Mouse (Mus musculus): Measurements from ENCODE around the gene Pik3r2. TPM values are rescaled to one million over a fixed set of nuclear protein-coding genes. Genes with fewer than 3 reads are reported as not detected.

The Pik3r2 gene
- polyA plus RNA-seq, 1 experiment = 130 TPM

- Histone ChIP-seq H3K27me3 (ENCODE audit: control insufficient read depth, insufficient read depth, insufficient read length) (no peaks in the 10 kb centered on the region), H3ac (ENCODE audit: control insufficient read depth, insufficient read length) (no peak overlapping the region), H3K36me3 (ENCODE audit: control insufficient read depth, insufficient read depth) (peaks cover 6% of the 10 kb centered on the region), H3K4me3 (no peak overlapping the region), H3K79me2 (ENCODE audit: control insufficient read depth, insufficient read depth) (no peaks in the 10 kb centered on the region), H3K4me2 (ENCODE audit: low read depth) (no peak overlapping the region)
- TF ChIP-seq TCF12 (IDR thresholded peaks at IDR 0.05; ENCODE audit: insufficient read depth, poor library complexity, severe bottlenecking) (no peak), CEBPB (IDR thresholded peaks at IDR 0.05; ENCODE audit: insufficient read depth, poor library complexity, severe bottlenecking) (no peak), POLR2AphosphoS2 (IDR thresholded peaks at IDR 0.05; ENCODE audit: insufficient read length, low read depth) (no peak), MYOD1 (IDR thresholded peaks at IDR 0.05; ENCODE audit: control insufficient read depth in 1 of 3, insufficient read length in 2 of 3, low read depth in 2 of 3) (no peak), MAX (IDR thresholded peaks at IDR 0.05; ENCODE audit: low read depth) (no peak), E2F4 (IDR thresholded peaks at IDR 0.05; ENCODE audit: insufficient read depth) (no peak), TCF3 (IDR thresholded peaks at IDR 0.05; ENCODE audit: insufficient read length, low read depth) (no peak), MYOG (IDR thresholded peaks at IDR 0.05; ENCODE audit: control insufficient read depth in 1 of 3, insufficient read depth in 1 of 3, insufficient read length in 2 of 3, low read depth in 2 of 3) (no peak), USF1 (IDR thresholded peaks at IDR 0.05; ENCODE audit: low read depth) (no peak), REST (IDR thresholded peaks at IDR 0.05; ENCODE audit: insufficient read depth, insufficient read length) (no peak), POLR2A (IDR thresholded peaks at IDR 0.05; ENCODE audit: insufficient read length, low read depth) (no peak), SRF (IDR thresholded peaks at IDR 0.05; ENCODE audit: control insufficient read depth, insufficient read length, low read depth) (no peak)
Observed at GRCm38 (mm10) chr8:70769858-70770257, 6.7 kb downstream of the Pik3r2 start.

GRCm38 (mm10) chr8:70769359-70769758 lies 7.2 kb downstream of the Pik3r2 start:
- H3K4me3 ChIP-seq = no peak overlapping the region
- no peak overlapping the region for H3ac ChIP-seq (ENCODE audit: control insufficient read depth, insufficient read length)
- no peaks in the 10 kb centered on the region for H3K27me3 ChIP-seq (ENCODE audit: control insufficient read depth, insufficient read depth, insufficient read length)
- TF ChIP-seq MAX (IDR thresholded peaks at IDR 0.05; ENCODE audit: low read depth) = no peak
- TF ChIP-seq TCF3 (IDR thresholded peaks at IDR 0.05; ENCODE audit: insufficient read length, low read depth) = no peak
- no peak for TF ChIP-seq CEBPB (IDR thresholded peaks at IDR 0.05; ENCODE audit: insufficient read depth, poor library complexity, severe bottlenecking)
- TF ChIP-seq REST (IDR thresholded peaks at IDR 0.05; ENCODE audit: insufficient read depth, insufficient read length) = no peak
- TF ChIP-seq E2F4 (IDR thresholded peaks at IDR 0.05; ENCODE audit: insufficient read depth) = no peak
- no peak for TF ChIP-seq TCF12 (IDR thresholded peaks at IDR 0.05; ENCODE audit: insufficient read depth, poor library complexity, severe bottlenecking)
- peak in 2 of 3 experiments; percentile 20 to 48 for TF ChIP-seq MYOD1 (IDR thresholded peaks at IDR 0.05; ENCODE audit: control insufficient read depth in 1 of 3, insufficient read length in 2 of 3, low read depth in 2 of 3)
- peak in 1 of 3 experiments; percentile 68 for TF ChIP-seq MYOG (IDR thresholded peaks at IDR 0.05; ENCODE audit: control insufficient read depth in 1 of 3, insufficient read depth in 1 of 3, insufficient read length in 2 of 3, low read depth in 2 of 3)
- TF ChIP-seq POLR2AphosphoS2 (IDR thresholded peaks at IDR 0.05; ENCODE audit: insufficient read length, low read depth) = peak; percentile 68
- no peak for TF ChIP-seq USF1 (IDR thresholded peaks at IDR 0.05; ENCODE audit: low read depth)
- peak; percentile 36 for TF ChIP-seq POLR2A (IDR thresholded peaks at IDR 0.05; ENCODE audit: insufficient read length, low read depth)
- TF ChIP-seq SRF (IDR thresholded peaks at IDR 0.05; ENCODE audit: control insufficient read depth, insufficient read length, low read depth) = no peak
- no peak overlapping the region for H3K4me2 ChIP-seq (ENCODE audit: low read depth)
- no peaks in the 10 kb centered on the region for H3K79me2 ChIP-seq (ENCODE audit: control insufficient read depth, insufficient read depth)
- peaks cover 6% of the 10 kb centered on the region for H3K36me3 ChIP-seq (ENCODE audit: control insufficient read depth, insufficient read depth)

- Histone ChIP-seq H3K27me3 (ENCODE audit: control insufficient read depth, insufficient read depth, insufficient read length) (no peaks in the 10 kb centered on the region), H3K4me2 (ENCODE audit: low read depth) (no peak overlapping the region), H3ac (ENCODE audit: control insufficient read depth, insufficient read length) (no peak overlapping the region), H3K36me3 (ENCODE audit: control insufficient read depth, insufficient read depth) (peaks cover 6% of the 10 kb centered on the region), H3K4me3 (no peak overlapping the region), H3K79me2 (ENCODE audit: control insufficient read depth, insufficient read depth) (no peaks in the 10 kb centered on the region)
- TF ChIP-seq REST (IDR thresholded peaks at IDR 0.05; ENCODE audit: insufficient read depth, insufficient read length) (no peak), MYOD1 (IDR thresholded peaks at IDR 0.05; ENCODE audit: control insufficient read depth in 1 of 3, insufficient read length in 2 of 3, low read depth in 2 of 3) (no peak), TCF3 (IDR thresholded peaks at IDR 0.05; ENCODE audit: insufficient read length, low read depth) (no peak), USF1 (IDR thresholded peaks at IDR 0.05; ENCODE audit: low read depth) (no peak), E2F4 (IDR thresholded peaks at IDR 0.05; ENCODE audit: insufficient read depth) (no peak), MAX (IDR thresholded peaks at IDR 0.05; ENCODE audit: low read depth) (no peak), POLR2A (IDR thresholded peaks at IDR 0.05; ENCODE audit: insufficient read length, low read depth) (no peak), TCF12 (IDR thresholded peaks at IDR 0.05; ENCODE audit: insufficient read depth, poor library complexity, severe bottlenecking) (no peak), CEBPB (IDR thresholded peaks at IDR 0.05; ENCODE audit: insufficient read depth, poor library complexity, severe bottlenecking) (no peak)
Observed at GRCm38 (mm10) chr8:70768956-70769355, 7.6 kb downstream of the Pik3r2 start.

GRCm38 (mm10) chr8:70768231-70768776 lies 8.2 kb downstream of the Pik3r2 start:
- Histone ChIP-seq H3ac (ENCODE audit: control insufficient read depth, insufficient read length) (no peak overlapping the region), H3K4me2 (ENCODE audit: low read depth) (no peak overlapping the region), H3K4me3 (no peak overlapping the region), H3K36me3 (ENCODE audit: control insufficient read depth, insufficient read depth) (peaks cover 6% of the 10 kb centered on the region), H3K79me2 (ENCODE audit: control insufficient read depth, insufficient read depth) (no peaks in the 10 kb centered on the region), H3K27me3 (ENCODE audit: control insufficient read depth, insufficient read depth, insufficient read length) (no peaks in the 10 kb centered on the region)
- TF ChIP-seq MAX (IDR thresholded peaks at IDR 0.05; ENCODE audit: low read depth) (no peak), TCF3 (IDR thresholded peaks at IDR 0.05; ENCODE audit: insufficient read length, low read depth) (no peak), SRF (IDR thresholded peaks at IDR 0.05; ENCODE audit: control insufficient read depth, insufficient read length, low read depth) (no peak), CEBPB (IDR thresholded peaks at IDR 0.05; ENCODE audit: insufficient read depth, poor library complexity, severe bottlenecking) (no peak), REST (IDR thresholded peaks at IDR 0.05; ENCODE audit: insufficient read depth, insufficient read length) (no peak), POLR2A (IDR thresholded peaks at IDR 0.05; ENCODE audit: insufficient read length, low read depth) (no peak), TCF12 (IDR thresholded peaks at IDR 0.05; ENCODE audit: insufficient read depth, poor library complexity, severe bottlenecking) (no peak), POLR2AphosphoS2 (IDR thresholded peaks at IDR 0.05; ENCODE audit: insufficient read length, low read depth) (no peak), E2F4 (IDR thresholded peaks at IDR 0.05; ENCODE audit: insufficient read depth) (no peak), USF1 (IDR thresholded peaks at IDR 0.05; ENCODE audit: low read depth) (no peak), MYOG (IDR thresholded peaks at IDR 0.05; ENCODE audit: control insufficient read depth in 1 of 3, insufficient read depth in 1 of 3, insufficient read length in 2 of 3, low read depth in 2 of 3) (no peak), MYOD1 (IDR thresholded peaks at IDR 0.05; ENCODE audit: control insufficient read depth in 1 of 3, insufficient read length in 2 of 3, low read depth in 2 of 3) (no peak)
